Mouse (Mus musculus) cortical plate, adult 2 months (tissue): ENCODE data around the gene Bbs9.
A peak's percentile ranks its signal among the peaks of the same experiment; 100 is the strongest.

Experiments used
- CTCF ChIP-seq: fragments of 200-500 bp; IDR thresholded peaks from 2 replicates; pipeline ENCODE4 v1.5.1; 2011; ENCODE audit warnings: mild to moderate bottlenecking, control low read depth, low read length; ENCODE audit not compliant: insufficient read depth; ENCODE audit errors: extremely low read depth
- POLR2A ChIP-seq: fragments of 200-500 bp; IDR thresholded peaks from 2 replicates; pipeline ENCODE4 v1.6.1; 2011; ENCODE audit warnings: mild to moderate bottlenecking, low read length, control low read depth; ENCODE audit not compliant: insufficient read depth; ENCODE audit errors: extremely low read depth

- peak; percentile 59 for TF ChIP-seq CTCF
- TF ChIP-seq POLR2A = no peak
Observed at GRCm38 (mm10) chr9:22532810-22533447, 57.4 kb downstream of the Bbs9 start.
